Mouse (Mus musculus): ENCODE measurements around the gene 4930518I15Rik.
"Not testable (repeated sequence)": the region's sequence is repeated elsewhere in the genome, so short reads cannot be mapped to it uniquely, and the experiment has no call there.

The 4930518I15Rik gene

DNA sequence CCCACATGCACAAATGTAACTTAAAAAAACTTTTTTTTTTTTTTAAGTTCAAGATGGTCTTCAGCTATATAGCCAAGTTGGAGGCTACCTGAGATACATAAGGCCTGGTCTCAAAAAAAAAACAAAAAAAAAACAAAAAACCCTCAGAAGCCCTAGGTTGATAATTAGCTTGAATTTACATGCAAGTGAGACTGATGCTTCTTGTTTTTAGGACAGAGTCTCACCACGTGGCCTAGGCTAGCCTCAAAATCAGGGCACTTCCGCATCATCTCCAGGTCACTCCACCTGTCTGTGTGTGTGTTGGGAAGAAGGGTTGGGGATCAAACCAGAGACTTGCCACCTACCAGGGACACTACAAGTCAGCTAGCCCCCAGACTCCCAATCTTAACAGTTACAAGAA lies at the start of gene 4930518I15Rik:
TSS of gene 4930518I15Rik (minus strand) at position 112 of the 400 bp plus-strand sequence.
- no peak for DNase-seq (ENCODE audit: extremely low read depth, insufficient read length, low spot score)

DNA sequence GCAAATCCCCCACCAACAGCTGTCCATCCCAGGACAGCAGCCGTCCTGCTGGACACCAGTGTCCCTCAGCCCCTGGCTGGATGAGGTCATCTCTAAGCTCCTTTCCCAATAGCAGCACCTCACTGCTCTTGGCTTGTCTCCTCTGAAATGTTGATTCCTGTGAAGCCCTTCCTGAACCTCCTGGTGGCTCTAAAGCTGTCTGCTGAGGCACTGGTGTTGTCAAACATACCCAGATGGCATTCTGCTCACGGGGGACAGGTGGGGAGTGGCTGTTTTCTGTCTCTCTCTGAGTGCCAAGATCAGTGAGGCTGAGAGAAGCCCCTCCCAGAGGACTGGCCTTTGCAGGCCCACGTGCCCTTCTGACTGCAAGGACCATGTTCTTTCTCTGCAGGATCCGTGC lies 48.2 kb upstream of the 4930518I15Rik start:
- DNase-seq (ENCODE audit: extremely low read depth, insufficient read length, low spot score), result not testable (repeated sequence)

DNA sequence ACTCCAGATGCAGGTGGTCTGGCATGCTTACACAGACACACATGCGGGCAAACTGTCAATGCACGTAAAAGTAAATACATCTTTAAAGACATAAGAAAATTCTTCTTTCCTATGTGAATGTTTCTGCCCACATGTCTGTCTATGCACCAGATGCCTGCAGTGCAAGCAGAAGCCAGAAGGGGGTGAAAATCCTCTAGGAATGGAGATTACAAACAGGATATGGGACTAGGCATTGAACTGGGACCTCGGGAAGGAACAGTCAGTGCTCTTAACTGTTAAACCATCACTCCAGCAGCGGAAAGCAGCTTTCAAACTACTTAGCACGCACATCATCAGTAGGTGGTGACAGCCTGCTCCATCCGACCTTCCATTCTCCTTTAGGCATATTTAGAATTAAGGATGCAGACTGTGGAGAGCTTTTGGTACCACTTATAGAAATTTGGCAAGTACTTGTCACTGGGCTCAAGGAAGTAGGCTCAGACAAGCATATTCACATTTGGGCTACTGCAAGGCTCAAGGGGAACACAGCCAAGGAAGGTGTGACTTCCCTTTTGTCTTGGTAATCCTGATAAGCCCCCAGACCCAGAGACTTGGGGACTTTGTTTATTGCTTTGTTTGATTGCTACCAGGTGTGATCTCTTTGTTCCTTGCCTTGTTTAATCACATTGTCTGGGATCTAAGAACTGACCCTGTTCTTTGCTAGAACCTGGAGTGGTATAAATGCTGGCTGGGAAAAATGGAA lies 47.4 kb upstream of the 4930518I15Rik start:
- peak; percentile 28 for DNase-seq (ENCODE audit: extremely low read depth, insufficient read length, low spot score)

DNA sequence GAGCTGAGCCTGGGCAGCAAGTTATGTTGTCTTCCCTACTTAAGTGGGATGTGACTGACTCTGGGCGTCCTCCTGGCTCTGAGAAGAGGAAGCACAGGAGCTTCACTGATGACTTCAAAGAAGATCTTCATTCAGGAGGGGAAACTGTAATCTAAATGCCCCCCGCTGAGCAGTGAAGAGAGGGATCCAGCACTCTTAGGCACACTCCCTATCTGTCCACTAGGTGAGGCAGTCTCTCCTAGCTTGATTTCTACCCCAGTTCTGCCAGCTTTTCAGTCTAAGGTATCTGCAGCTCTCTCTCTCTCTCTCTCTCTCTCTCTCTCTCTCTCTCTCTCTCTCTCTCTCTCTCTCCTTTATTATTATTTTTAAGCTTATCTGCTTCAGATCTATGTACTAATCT lies 45.6 kb upstream of the 4930518I15Rik start:
- DNase-seq (ENCODE audit: extremely low read depth, insufficient read length, low spot score), result no peak

DNA sequence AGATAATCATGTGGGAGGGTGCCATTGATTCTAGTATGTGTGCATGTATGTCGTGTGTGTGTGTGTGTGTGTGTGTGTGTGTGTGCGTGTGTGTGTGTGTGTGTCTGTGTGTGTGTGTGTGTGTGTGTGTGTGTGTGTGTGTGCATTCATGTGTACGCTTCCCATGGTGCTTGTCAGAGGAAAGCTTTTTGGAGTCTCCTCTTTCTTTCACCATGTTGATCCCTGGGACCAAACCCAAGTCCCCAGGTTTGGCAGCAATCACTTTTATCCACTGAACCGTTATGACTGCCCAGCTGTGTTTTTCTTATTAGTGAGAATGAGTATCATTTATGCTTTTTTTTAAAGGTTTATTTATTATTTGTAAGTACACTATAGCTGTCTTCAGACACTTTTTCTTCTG lies 44.7 kb upstream of the 4930518I15Rik start:
- DNase-seq (ENCODE audit: extremely low read depth, insufficient read length, low spot score), result not testable (repeated sequence)

DNA sequence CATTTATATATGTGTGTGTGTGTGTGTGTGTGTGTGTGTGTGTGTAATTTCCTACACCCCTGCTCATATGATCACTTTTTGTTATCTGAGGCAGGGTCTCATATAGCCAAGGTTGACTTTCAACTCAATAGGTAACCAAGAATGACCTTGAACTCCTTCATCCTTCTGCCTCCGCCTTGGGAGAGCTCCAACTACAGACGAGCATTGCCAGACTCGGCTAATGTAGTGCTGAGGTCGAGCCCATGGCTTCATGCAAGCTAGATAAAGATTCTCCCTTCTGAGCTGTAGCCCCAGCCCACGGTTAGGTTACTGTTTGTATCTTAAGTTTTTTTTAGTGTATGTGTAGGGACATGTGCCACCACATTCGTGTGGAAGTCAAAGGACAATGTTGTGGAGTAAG lies 44.1 kb upstream of the 4930518I15Rik start:
- DNase-seq (ENCODE audit: extremely low read depth, insufficient read length, low spot score), result no peak

DNA sequence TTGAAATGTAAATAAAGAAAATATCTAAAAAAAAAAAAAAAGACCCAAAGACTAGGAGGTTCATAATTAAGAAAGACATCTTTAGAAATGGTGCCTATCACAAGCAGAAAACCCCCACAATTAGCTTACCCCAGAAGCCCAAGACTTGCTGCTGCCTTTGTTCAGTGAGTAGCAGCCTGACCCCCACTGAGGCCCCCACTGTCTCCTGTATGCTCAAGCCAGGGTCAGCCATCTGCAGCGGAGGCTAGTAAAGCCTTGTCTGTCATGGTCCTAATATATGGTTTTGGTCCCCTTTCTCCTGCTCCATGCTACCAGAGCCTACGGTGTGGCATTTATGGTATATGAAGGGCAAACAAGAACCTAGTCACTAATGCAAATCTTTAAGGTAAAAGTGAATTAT lies 43.6 kb upstream of the 4930518I15Rik start:
- DNase-seq (ENCODE audit: extremely low read depth, insufficient read length, low spot score), result no peak

DNA sequence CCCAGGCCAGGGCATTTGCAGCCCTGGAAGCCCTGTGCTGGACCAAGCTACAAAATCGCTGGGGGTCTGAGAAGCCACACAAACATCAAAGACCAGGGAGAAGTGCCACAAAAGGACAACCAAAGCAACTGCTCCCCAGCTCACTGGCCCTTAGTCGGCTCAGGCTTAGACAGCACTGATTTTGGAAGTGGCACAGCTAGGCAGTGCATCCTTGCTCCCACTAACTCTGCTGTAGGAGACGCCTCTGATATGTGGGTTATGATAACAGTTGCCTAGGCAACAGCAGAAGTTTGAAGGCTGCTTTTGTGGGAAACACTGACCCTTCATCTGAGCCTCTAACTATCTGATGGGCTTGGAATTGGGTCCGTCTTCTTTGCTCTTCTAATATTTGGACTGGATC lies 41.4 kb upstream of the 4930518I15Rik start:
- no peak for DNase-seq (ENCODE audit: extremely low read depth, insufficient read length, low spot score)

DNA sequence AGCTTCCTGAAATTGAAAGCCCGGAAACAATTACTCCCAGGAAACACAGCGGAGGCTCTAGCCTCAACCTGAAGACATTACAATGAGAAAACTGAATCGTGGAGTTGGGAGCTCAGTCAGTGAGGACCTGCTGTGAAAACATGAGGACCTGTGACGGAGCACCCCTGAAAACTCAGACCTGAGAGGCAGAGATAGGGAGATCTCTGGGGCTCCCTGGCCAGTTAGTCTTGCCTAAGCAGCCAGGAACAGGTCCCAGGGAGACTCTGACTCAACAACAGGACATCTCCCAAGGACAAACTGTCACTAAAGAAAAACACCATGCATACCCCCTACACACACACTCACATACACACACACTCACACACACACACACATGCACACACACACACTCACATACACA lies 40.6 kb upstream of the 4930518I15Rik start:
- no peak for DNase-seq (ENCODE audit: extremely low read depth, insufficient read length, low spot score)

DNA sequence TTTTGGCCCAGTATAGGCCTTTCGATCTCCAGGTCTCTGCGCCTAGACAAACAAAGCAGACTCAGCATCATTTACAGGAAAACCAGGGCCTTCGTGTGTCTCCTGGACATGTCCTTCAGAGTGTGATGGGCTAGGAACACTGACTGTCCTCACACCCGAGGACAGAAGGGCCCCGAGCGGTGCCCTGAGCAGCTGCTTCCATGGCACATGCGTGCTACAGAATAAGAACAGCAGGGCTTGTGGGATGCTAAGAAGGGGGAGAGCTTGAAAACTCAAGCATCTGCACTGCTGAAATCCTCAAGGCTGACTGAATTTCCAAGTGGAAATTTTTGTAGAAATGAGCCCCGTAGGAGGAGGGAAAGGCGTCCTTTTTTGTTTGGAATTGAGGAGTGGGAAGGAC lies 39.3 kb upstream of the 4930518I15Rik start:
- no peak for DNase-seq (ENCODE audit: extremely low read depth, insufficient read length, low spot score)

DNA sequence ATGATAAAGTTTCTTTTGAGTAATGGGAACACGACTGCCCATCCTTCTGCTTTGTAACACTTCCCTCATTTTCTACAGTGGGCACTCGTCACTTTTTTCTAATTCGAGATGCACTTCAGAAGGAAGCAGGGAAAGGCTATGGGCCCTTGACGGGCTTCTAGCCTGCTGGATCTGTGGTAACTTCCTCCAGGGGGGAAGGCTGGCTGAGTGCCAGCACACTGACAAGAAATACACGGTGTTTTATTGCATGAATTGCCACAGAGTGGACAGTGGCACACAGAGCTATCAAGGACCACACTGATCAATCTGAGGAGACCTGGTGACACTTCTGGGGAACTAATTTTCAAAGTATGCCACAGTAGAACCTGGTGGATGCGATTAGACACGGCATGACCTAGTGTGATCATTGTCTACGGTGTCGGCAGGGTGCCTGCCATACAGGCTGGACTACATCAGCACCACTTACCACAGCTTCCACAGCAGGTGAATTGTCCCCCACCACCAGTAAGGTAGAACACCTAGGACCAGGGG lies 38.7 kb upstream of the 4930518I15Rik start:
- no peak for DNase-seq (ENCODE audit: extremely low read depth, insufficient read length, low spot score)

DNA sequence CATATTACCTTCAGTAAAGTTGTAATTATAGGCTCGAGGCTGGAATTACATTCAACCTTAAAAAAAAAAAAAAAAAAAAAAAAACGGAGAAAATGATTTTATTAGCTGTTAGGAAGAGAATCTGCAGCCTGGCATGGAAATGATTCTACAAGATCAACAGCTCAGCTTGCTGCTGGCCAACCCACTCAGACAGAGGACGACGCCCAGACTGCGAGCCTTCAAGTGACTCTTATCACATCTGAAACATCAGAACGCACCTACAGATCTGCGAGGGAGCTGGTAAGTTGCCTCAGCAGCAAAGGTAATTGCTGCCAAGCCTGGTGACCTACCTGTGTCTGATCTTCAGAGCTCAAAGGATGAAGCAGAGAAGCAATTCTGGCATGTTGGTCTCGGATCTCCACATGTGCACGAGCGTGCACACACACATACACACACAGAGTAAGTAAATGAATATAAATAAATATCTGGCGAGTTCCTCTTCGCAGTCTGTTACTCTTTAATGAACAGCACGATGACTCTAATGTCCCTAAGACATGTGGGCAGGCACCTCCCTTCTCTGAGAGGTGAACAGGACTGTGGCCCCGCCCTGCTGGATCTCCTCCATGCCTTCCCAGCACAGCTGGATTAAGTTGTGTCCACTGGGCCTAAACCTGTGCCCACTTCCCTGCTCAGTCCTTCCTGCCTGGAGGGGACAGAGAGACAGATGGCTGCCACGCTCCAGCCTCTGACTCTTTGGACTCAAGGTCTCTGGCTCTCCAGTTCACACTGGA lies 36.9 kb upstream of the 4930518I15Rik start:
- DNase-seq (ENCODE audit: extremely low read depth, insufficient read length, low spot score), result no peak

DNA sequence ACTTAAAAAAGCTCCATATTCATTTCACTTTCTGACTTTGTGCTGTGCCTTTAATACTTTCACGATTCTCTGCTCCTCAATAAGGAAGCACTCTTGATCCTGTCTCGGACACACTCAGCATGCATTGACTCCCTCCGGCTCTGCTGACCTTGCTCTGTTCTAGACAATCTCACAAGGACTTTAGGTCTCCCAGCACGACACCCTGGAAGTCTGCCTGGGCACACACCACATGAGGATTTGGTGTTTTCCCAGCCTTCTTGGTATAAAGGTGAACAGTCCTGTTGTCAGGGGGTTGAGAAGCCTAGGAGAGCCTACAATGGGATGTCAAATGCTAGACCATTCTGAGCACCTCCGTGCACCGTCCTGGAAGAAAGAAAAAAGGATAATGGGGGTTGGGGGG lies 35.1 kb upstream of the 4930518I15Rik start:
- no peak for DNase-seq (ENCODE audit: extremely low read depth, insufficient read length, low spot score)

DNA sequence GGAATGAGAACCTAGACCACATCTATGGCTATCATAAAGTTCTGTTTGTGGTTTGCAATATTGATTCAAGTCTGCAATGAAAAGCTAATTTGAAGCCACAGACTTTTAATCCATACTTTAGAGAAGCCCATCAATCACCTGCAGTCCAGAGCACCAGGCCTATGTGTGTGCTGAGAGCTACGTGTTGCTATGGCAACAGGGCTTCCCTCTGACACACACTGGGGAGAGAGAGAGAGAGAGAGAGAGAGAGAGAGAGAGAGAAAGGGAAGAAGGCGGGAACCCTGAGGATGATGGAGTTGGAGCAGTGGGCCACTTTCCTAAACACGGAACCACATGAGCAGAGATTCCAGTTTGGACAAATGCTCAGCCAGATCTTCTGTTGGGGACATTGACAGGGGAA lies 34.5 kb upstream of the 4930518I15Rik start:
- no peak for DNase-seq (ENCODE audit: extremely low read depth, insufficient read length, low spot score)

DNA sequence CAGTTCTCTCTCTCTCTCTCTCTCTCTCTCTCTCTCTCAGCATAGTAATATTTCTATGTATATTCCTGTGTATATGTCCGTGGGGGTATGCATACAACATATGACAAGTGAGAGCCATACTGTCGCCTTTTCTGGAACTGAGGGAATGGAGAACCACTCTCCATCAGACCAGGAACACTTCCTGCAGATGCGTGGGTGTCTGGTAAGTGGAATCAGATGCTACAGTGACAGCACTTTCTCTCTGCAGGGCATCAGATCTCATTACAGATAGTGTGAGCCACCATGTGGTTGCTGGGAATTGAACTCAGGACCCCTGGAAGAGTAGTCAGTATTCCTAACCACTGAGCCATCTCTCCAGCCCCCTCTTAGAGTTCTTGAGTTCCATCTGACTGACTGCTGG lies 30.7 kb upstream of the 4930518I15Rik start:
- DNase-seq (ENCODE audit: extremely low read depth, insufficient read length, low spot score), result no peak

DNA sequence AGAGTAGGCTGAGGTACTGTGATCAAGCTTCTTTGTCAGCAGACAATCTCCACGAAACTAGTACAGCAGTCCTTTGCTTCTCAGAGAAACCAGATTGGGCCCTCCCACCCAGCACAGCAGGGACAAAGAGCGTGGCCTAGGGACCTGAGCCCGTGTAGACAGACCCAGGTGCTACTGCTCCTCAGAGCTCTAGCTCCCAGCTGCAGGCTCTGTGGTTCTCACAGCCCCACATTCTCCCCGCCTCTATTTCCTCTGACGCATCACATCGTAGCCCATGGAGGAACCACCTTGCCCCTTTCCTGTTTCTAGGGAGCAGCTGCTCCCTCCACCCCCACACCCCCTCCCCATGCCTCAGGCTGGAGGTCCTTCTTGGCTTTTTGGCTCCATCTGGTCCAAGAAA lies 29.3 kb upstream of the 4930518I15Rik start, which contains the start of gene Sla2:
TSS of gene Sla2 (minus strand) at position 176 of the 400 bp plus-strand sequence.
- no peak for DNase-seq (ENCODE audit: extremely low read depth, insufficient read length, low spot score)

DNA sequence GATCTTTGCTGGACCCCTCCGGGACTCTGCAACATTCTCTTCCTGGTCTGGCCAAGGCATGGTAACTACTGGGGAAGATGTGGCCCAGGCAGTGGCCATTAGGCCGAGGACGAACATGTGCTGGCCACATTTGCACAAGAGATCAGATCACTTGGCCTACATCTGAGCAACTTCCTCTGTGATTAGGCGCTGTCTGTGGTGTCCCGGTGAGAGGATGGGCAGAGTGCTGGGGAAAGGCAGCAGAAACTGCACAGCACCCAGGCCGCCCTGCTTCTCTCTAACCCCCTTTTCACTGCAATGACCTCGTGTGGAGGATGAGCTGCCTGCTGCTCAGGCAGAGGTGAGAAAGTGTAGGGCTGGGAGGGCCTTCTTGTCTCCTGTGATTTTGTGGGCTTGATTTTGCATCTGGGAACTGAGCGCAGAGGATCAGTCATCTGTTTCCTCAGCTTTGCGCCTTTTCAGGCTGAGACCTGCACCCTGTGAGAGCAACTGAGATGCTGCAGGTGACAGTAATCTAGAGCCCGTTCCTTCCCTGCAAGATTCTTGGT lies 28.4 kb upstream of the 4930518I15Rik start:
- DNase-seq (ENCODE audit: extremely low read depth, insufficient read length, low spot score), result no peak

DNA sequence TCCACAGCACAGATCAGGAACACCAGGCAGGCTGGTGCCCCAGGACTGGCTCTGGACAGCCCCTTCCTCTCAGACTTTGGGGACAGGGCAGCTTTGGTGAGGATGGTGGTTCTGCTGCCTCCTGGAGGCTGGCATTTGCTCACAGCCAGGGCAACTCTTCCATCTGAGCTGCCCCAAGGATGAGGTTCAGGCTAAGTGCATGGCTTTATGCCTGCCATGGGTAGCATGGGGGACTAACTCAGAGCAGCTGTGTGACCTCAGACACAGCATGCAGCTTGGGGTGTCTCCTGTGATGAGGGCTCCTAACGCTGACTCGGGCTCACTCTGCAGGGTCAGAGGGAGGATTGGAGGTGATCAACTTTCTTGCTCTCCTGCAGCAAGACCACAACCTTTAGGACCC lies 27.9 kb upstream of the 4930518I15Rik start:
- DNase-seq (ENCODE audit: extremely low read depth, insufficient read length, low spot score), result not testable (repeated sequence)

DNA sequence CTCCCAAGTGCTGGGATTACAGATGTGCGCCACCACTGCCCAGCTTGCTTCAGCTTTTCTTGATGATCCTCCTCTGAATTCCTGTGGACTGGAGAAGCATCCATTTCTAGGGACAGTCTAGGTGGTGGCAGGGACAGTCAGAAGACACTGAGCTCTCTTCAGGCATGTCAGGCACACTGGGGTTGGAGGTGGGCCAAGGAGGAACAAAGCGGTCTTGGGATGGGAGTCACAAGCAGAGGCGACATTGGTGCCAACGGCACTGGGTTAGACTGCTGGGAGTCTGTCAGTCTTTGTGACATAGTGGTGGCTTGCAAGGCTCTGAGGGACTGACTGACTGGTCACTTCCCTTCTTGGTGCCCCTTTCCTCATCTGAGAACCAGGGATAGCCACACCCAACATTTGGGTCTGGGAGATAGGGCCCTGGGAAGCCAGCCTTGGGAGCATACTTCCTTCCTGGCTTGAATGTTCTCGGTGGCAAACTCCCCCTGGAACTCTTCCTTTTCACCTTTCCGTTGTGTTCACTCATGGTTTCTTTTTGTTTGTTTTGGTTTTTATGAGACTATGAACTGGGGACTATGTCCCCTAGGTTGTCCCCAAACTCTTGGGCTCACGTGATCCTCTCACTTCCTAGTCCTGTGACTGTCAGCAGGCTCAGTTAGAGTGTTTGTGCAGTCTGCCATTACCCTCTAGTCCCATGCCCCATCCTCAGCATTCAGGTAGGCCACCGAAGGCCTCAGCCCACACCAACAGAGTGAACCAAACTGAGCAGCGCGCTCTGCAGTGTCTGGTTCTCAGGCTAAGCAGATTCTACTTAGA lies 26.9 kb upstream of the 4930518I15Rik start:
- no peak for DNase-seq (ENCODE audit: extremely low read depth, insufficient read length, low spot score)

DNA sequence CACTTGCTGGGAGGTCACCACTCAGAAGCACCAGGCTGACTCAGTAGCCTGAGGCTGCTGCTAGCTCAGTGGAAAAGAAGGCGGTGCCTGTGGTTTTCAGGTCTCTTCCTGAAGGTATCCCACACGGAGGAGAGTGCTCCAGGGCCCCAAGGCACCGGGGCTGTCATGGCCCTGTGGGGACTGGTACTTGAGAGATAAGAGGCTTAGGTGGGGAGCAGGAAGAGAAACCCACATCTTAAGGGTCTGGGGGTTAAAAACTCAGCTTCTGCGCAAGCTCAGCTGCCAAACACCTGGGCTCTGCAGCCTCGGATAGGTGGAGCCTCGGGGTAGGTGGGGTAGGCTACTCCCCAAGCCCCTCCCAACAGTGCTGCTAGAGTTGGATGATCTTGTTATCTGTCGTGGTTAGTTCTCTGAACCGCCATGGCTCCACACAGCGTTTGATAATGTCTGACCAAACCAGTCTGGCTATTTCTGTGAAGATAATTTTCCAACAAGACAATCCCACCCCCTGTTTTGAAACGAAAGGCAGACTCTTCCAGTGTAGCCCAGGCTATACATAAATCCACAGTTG lies 24.8 kb upstream of the 4930518I15Rik start:
- peak; percentile 25 for DNase-seq (ENCODE audit: extremely low read depth, insufficient read length, low spot score)

All from 3134 (cell line).